Mouse (Mus musculus): ENCODE results near the gene Pitx2. TPM values are rescaled to one million over a fixed set of nuclear protein-coding genes. Genes with fewer than 3 reads are reported as not detected.

Pitx2 gene
- not detected for total RNA-seq (2021)

GRCm38 (mm10) chr3:129199609-129200500, at the start of gene Pitx2:
TSS of gene Pitx2 (plus strand) at chr3:129199878.
- intact Hi-C loops (cut with DNase I) = loop anchor here (10.0 kb wide), 1 partner anchor 1195 kb away; no protein-coding TSS in a partner anchor
- peak in 1 of 2 experiments; percentile 45 for DNase-seq (ENCODE audit: low spot score in 2 of 2)

DNA sequence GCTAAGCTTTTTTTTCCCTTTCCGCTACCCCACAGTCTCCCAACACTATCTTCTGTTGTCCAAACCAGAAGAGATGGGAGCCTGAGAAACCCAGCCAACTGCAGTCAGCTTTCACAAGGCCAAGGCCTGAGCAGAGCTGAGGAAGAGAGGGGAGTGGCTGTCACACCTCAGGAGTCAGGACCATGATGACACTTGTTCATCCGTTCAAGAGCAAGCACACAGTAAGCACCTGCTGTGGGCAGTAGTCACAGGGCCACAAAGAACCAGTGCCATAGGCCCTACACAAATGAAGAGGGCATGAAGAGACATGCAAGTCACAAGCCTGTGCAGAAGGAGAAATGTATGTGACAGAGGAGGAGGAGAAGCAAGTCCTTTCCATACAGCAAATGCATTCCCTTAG, 49.7 kb upstream of the Pitx2 start:
- DNase-seq (ENCODE audit: low spot score in 2 of 2) = no peak
- intact Hi-C loops (cut with DNase I) = no loop called here

GRCm38 (mm10) chr3:129151096-129151685, 48.5 kb upstream of the Pitx2 start:
- intact Hi-C loops (cut with DNase I) = no loop called here
- no peak for DNase-seq (ENCODE audit: low spot score in 2 of 2)

DNA sequence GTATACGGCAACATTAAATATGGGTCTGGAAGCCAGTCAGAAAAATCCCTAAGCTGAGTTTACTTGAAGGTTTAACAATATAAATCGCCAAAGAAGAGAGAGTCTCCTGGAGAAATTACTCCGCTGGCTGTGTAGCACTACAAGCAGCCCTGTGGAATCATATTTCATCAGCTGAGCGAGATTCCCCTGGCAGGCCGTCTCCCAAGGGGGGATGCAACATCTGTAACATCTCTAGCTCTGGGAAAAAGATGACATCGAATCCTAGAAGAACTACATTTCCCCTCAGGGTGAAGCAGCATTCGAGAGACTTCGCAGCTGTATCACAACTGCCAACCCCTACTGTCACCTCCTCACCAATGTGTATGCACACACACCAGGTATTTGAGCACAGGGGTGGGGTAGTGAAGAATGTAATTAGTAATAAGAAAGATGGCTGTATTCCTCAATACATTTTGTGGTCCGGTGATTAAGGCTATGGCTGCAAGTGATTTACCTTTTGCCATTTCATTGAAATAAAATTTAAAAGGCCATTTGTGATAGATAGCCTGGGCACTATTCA, 40.8 kb upstream of the Pitx2 start:
- intact Hi-C loops (cut with DNase I) = no loop called here
- DNase-seq (ENCODE audit: low spot score in 2 of 2) = no peak

DNA sequence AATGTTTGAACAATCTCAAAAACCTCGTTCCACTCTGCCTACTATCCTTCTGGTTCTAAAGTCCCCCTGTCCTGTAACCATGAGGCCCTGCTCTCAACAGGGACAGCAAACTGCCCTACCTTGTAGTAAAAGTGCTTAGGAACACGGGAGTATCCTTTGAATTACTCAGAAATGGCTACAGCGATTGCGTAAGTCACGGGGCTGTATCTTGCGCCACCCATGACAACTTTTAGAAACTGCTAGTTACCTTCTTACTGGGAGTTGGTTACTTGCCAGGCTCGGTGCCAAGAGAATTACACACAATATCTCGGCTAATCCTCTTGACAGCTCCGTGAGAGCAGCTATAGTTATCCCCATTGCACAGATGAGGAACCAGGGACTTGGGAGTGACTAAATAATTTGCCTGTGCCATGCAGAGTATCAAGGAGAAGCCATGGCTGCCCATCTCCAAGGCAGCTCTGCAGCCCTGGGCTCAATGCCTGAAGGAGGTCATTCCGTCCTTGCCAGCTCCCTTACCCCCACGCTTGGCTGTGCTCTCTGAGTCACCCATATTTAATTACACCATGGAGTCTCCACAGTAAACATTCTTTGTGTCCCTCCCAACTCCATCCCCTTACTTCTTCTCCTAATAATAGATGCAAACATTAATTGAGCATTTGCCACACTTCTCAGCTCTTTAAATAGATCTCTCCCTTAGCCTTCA, 38.2 kb upstream of the Pitx2 start:
- intact Hi-C loops (cut with DNase I) = no loop called here
- no peak for DNase-seq (ENCODE audit: low spot score in 2 of 2)

DNA sequence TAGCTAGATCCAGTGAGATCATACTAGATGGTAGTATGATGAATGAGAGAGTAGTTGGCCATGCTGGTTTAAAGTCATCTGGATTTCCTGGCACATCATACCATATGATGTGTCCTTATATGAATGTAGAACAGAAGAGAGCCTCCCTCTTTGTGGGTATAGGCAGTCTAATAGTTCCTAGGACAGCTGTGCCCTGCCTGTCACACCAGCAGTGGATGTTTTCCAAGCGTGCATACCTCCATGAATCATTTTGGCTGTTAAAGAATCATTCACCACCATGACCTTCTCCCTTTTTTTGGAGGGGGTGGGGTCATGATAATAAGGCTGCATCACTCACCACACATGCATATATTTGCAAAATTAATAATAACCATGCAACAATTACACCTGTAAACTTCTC, 35.4 kb upstream of the Pitx2 start:
- intact Hi-C loops (cut with DNase I) = no loop called here
- DNase-seq (ENCODE audit: low spot score in 2 of 2) = no peak

DNA sequence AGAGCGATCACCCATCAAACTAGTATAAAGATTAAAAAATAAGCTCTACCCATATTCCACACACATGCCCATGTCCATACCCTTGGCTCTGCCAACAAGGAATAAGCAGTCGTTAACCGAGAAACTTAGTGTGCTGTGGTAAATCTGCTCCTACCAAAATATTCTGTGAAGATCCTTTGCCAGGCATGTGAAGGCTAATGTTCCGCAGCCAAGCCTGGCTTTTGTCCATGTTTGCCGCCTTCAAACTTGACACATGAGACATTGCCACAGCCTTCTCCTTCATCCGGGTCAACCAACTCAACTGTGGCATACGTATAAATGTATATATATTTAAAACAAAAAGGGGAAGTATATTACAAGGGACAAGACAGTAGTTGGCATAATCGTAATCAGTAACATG, 34.0 kb upstream of the Pitx2 start:
- intact Hi-C loops (cut with DNase I) = no loop called here
- no peak for DNase-seq (ENCODE audit: low spot score in 2 of 2)

GRCm38 (mm10) chr3:129166684-129167083, 33.0 kb upstream of the Pitx2 start:
- intact Hi-C loops (cut with DNase I) = no loop called here
- no peak for DNase-seq (ENCODE audit: low spot score in 2 of 2)

DNA sequence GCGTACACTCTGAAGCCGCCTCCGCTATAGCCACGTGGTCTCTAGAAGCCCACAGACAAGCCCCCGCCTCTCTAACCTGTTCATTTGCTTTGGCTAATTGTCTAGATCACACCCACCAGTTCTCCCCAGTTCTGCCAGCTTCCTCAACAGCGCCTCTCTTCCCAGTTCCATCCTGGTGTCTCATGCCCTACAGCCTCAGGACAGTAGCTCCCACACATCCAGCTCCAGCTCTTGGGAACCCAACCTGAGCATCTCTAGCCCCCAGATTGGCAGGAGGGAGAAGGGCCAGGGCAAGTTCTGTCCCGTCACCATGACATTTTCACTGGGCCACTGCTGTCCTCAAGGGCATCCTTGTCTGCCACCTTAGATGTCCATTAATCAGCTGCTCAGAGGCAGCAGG, 29.3 kb upstream of the Pitx2 start:
- intact Hi-C loops (cut with DNase I) = no loop called here
- no peak for DNase-seq (ENCODE audit: low spot score in 2 of 2)

GRCm38 (mm10) chr3:129171789-129172188, 27.9 kb upstream of the Pitx2 start:
- DNase-seq (ENCODE audit: low spot score in 2 of 2) = no peak
- intact Hi-C loops (cut with DNase I) = no loop called here

GRCm38 (mm10) chr3:129194436-129194835, 5.2 kb upstream of the Pitx2 start:
- intact Hi-C loops (cut with DNase I) = no loop called here
- no peak for DNase-seq (ENCODE audit: low spot score in 2 of 2)

DNA sequence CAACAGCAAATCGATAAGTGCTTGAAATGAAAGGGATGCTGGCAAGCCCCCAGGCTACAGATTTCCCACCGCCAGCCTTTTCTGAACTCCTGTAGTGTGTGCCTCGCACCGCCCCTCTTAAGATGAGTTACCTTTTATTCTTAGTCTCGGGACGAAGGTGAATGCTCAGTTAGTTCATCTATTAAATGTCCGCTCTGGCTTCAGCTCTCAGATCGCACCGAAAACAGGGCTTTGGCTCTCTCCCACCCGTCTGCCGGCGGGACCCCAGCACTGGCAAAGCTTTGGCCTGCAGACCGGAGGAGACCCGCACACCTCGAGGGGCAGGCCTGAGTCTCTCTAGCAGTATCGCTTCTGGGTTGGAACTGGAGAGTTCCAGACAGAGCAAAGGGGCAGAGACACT, 4.6 kb upstream of the Pitx2 start:
- intact Hi-C loops (cut with DNase I) = no loop called here
- DNase-seq (ENCODE audit: low spot score in 2 of 2) = no peak

- no peak for DNase-seq (ENCODE audit: low spot score in 2 of 2)
- intact Hi-C loops (cut with DNase I) = no loop called here
Measured at GRCm38 (mm10) chr3:129195816-129196549, 3.7 kb upstream of the Pitx2 start.

- DNase-seq (ENCODE audit: low spot score in 2 of 2) = no peak
- intact Hi-C loops (cut with DNase I) = no loop called here
Measured at GRCm38 (mm10) chr3:129196550-129196919, 3.1 kb upstream of the Pitx2 start.

GRCm38 (mm10) chr3:129197035-129197434, 2.6 kb upstream of the Pitx2 start:
- DNase-seq (ENCODE audit: low spot score in 2 of 2) = no peak
- intact Hi-C loops (cut with DNase I) = no loop called here

DNA sequence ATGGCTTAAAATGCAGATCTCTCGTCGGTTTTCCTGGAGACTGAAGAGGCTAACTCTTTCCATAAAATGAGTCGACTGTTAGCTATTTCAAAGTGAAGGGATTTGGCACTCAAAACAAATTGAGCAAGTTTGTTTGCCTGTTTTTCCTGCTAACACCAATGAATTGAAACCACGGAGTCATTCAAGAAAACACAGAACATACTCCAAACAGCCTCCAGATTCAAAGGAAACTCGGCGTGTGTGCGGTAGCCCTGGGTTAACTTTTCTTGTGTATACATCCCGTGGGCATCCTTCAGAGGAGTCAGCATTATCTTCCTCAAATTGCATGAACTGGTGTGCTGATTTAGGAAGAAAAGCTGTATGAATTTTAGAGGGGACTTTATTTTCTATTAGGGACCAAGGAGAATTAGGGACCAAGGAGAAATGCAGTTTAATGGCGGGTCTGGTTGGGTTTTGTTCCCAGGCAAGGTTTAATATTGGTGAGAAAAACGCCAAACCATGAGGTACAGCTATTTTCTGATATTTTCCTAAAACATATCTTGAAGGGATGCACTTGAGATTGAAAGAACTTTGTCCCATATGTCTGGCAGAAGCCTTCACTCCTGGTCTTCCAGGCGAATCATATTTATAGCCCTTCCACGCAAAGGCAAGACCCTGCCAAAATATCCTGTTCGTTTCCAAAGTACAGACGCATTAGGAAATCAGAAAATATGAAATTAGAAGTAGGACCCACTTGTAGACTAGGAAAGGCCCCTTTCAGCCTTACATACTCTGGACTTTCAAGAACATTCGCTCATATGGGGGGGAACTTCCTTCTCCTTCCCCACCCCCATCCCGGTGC, 1.7 kb upstream of the Pitx2 start:
- no peak for DNase-seq (ENCODE audit: low spot score in 2 of 2)
- intact Hi-C loops (cut with DNase I) = no loop called here

GRCm38 (mm10) chr3:129198627-129198903, 1.1 kb upstream of the Pitx2 start:
- DNase-seq (ENCODE audit: low spot score in 2 of 2) = no peak
- intact Hi-C loops (cut with DNase I) = no loop called here

DNA sequence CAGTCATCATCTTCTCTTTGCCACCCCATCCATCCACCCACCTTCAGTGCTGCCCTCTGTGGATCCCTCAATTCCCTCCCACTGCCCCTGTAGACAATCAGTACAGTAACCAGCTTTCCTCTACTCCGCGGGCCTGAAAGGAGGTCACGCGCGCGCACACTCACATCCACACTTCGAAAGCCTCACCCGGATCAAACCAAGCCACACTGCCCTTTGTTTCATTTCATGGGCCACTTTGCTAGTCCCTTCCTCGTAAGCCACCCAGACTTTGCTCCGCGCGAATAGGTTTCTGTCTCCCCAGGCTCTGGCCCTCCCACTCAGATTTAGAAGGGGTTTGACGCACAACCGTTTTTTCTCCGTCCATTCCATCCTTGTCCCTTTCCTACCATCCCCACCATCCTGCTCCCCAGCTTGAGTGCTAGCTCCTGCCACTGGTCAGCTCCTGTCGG, 494 bp upstream of the Pitx2 start:
- no peak for DNase-seq (ENCODE audit: low spot score in 2 of 2)
- intact Hi-C loops (cut with DNase I) = no loop called here

GRCm38 (mm10) chr3:129200501-129200890, 818 bp downstream of the Pitx2 start:
- no peak for DNase-seq (ENCODE audit: low spot score in 2 of 2)
- intact Hi-C loops (cut with DNase I) = loop anchor here (10.0 kb wide), 1 partner anchor 1196 kb away; no protein-coding TSS in a partner anchor

Data from left cerebral cortex, postnatal 36 days (tissue).